Mouse (Mus musculus) splenic B cell, adult 2 months (primary cell): ENCODE data around the gene Prdm9.

Experiments
- DNase-seq: peaks from one replicate; pipeline ENCODE4 v3.0.0-alpha.2; 2011; ENCODE audit warnings: low read depth, low spot score
- H3K27me3 ChIP-seq: 2 replicates; pipeline ENCODE4 v1.6.1; 2012; ENCODE audit warnings: mild to moderate bottlenecking, low read length, moderate library complexity, mixed read lengths; ENCODE audit not compliant: control insufficient read depth, poor library complexity, insufficient read depth, severe bottlenecking
- H3K36me3 ChIP-seq: 2 replicates; pipeline ENCODE4 v1.6.1; 2012; ENCODE audit warnings: mild to moderate bottlenecking, low read length, moderate library complexity, mixed read lengths; ENCODE audit not compliant: control insufficient read depth, poor library complexity, insufficient read depth, severe bottlenecking

Prdm9 gene

GRCm38 (mm10) chr17:15498753-15499113 is 65.4 kb downstream of the Prdm9 start:
- peaks cover 5% of the 10 kb centered on the region; the same call in 1 of the 2 replicates for H3K36me3 ChIP-seq
- DNase-seq: peak; percentile 2
- no peaks in the 10 kb centered on the region for H3K27me3 ChIP-seq

GRCm38 (mm10) chr17:15497882-15498752 is 66.0 kb downstream of the Prdm9 start:
- H3K27me3 ChIP-seq: no peaks in the 10 kb centered on the region
- H3K36me3 ChIP-seq: peaks cover 3% of the 10 kb centered on the region; the same call in 1 of the 2 replicates
- peak; percentile 92 for DNase-seq
